Mouse (Mus musculus): ENCODE data around the gene Lad1. TPM values are rescaled to one million over a fixed set of nuclear protein-coding genes. Genes with fewer than 3 reads are reported as not detected.

The Lad1 gene
- total RNA-seq, 1 experiment from 2014 or later: not detected

DNA sequence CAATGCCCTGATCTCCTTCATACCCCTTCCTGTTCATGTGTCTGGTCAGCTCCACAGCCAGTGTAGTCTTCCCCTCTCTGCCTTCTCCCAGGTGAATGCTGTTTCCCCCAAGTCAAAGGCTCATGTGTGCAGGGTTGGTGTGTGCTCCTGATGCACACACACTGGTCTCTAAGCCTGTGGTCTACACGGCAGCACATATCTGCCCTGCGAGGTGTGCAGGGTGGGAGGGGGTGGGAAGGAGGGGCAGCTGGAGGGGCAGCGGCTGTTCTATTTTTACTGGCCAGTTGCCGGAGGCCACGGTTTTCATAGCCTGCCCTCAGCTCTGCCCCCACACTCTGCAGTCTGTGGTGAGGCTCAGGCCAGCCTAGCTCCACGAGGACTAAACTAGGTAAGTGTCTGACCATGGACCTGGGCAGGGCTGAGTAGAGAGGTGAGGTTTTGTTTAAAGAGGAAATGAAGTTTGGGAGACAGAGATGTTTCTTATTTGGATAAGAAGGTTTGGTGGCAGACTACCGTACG lies 19.2 kb upstream of the Lad1 start:
- no peak for ATAC-seq (replicated peaks; ENCODE audit: insufficient number of reproducible peaks, low FRiP score, low TSS enrichment, poor library complexity, severe bottlenecking)

DNA sequence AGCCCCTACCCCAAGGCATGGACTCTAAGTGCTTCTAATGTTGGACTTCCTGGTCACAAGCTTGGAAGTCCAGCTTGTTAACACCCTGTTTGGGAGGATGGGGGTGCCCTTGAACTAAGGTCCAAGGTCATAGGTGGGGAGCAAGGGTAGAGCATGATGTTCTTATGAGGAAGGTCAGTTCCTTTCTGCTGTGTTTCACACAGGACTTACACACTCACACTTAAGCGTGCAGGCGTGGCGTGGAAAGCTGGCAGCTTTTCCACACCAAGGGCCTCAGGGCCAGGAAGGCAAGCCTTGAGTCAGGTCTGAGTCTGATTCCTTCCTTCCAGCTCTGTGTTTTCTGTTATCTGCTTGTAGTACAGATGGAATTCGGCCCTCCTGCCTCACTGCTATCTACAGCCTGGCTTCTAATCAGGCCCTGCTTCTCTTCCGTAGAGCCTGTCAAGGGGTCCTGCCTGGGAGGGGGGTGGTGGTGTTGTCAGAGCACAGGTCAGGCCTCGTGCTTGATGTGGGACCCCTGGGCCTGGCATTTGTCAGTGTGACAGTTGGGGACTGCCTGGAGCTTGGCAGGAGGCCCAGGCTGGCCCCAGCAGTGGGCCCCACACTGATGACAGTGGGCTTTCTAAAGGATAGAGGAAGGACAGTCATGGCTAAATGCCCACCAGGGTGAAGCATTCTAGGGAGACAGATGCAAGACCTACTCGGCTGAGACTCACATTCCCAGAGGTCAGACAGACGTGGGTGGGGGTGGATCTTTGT lies 18.0 kb upstream of the Lad1 start:
- no peak for ATAC-seq (replicated peaks; ENCODE audit: insufficient number of reproducible peaks, low FRiP score, low TSS enrichment, poor library complexity, severe bottlenecking)

DNA sequence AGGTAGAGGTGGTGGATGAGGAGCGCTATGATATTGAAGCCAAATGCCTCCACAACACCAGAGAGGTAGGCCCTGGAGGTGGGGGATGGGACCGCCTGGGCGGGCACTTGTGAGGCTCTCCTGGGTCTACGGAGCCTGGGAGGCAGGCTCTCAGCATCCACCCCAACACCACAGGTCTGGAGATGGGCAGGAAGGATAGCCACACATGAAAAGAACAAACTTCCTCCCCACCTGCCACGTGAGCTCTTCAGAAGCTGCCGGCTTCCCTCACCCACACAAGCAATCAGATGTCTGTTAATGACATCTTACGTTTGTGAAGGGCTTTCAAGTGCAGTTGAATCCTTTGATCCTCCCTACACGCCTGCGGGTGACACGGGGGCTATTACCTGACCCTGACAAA lies 10.9 kb upstream of the Lad1 start:
- no peak for ATAC-seq (replicated peaks; ENCODE audit: insufficient number of reproducible peaks, low FRiP score, low TSS enrichment, poor library complexity, severe bottlenecking)

DNA sequence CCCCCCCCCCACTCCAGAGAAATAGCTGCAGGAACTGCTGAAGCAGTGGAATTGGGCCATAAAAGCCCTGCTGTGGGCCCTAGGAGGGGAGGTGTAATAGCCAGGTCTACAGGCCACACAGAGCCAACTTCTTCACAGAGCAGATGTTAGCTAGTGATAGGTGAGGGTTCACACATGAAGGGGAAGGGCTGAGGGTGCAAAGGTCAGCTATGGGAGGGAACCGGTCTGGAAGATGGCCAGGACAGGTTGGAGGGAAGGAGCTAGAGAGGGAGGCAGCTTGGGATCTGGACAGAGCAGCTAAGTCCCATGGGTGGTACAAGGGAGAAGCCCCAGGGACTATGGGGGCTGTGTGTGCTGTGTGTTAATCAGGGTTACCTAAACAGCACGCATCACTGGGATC lies 8.2 kb upstream of the Lad1 start:
- ATAC-seq (replicated peaks; ENCODE audit: insufficient number of reproducible peaks, low FRiP score, low TSS enrichment, poor library complexity, severe bottlenecking): no peak

DNA sequence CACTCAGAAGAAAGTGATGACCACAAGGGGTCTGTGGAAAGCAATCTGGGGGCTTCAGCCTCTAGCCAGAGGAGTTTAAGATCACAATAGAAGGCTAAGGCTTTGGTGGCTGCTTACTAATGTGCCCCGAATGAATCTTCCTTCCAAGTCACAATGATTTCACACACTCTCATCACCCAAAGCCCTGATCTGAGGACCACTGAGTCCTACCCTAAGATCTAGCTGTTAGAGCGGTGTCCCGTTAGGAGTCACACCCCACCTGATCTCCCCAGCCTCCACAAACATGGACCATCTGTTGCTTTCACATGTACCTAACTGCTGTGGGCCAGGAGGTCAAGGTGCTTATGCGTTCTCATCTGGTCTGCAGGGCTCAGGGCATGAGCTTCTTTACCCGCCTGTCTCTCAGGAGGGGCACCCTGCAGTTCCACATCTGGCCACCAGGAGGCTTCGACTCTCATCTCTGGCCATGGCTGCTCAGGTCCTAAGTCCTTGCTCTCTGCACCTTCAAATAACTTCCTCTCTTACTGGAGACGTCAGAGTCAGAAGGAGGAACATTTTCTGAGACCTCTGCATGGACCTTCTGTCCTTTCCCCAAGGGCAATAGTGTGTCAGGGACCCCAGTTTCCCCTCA lies 7.3 kb upstream of the Lad1 start:
- peak; percentile 81 for ATAC-seq (replicated peaks; ENCODE audit: insufficient number of reproducible peaks, low FRiP score, low TSS enrichment, poor library complexity, severe bottlenecking)

DNA sequence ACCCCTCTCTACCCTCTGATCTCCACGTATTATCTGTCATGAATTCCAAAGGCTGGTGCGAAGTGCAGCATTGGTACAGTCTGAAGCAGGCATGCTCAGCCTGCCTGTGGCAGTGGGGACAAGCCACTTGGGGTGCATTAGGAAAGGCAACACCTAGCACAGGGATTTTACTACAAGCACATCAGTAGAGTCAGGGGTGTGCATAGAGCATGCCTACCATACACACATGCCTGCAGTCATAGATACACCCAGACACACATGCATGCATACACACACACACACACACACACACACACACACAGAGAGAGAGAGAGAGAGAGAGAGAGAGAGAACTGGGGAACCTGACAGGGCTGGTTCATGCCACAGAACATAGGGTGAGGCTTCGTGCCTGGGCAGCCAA lies 6.2 kb upstream of the Lad1 start:
- no peak for ATAC-seq (replicated peaks; ENCODE audit: insufficient number of reproducible peaks, low FRiP score, low TSS enrichment, poor library complexity, severe bottlenecking)

DNA sequence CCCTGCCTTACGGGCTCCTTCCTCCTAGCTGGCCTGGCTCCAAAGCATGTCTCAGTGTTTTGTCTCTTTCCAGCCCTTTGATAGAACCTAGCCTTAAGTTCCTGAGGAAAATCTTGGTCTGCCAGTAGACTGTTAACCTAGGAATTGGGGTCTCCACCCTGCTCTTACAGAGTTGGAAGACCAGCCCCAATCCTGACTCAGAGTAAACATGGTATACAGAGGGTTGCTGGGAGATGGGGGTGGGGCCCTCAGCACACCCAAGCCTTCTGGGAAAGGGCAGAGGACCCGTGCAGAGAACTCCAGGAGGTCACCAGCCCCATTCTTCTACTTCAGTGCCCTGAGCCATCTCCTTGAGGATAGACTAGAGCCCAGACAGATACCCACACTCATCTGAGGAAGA lies 5.8 kb upstream of the Lad1 start:
- ATAC-seq (replicated peaks; ENCODE audit: insufficient number of reproducible peaks, low FRiP score, low TSS enrichment, poor library complexity, severe bottlenecking): no peak

DNA sequence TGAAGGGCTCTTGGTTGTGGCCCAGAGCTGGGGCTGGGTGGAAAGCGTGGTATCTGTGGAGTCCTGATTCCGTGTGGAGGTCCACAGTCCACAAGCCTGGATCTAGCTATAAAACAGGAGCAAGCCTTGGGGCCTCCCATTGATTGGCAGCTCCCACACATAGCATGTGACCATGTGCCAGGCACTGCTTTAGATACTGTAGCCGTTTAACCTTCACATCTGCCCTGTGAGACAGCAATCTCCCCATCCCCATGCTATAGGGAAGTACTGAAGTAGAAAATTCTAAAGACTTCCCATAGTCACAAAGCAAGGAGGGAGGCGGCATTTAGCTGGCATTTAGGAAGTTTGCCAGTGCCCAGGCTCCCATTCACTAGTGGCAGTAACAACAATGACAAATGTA lies 5.3 kb upstream of the Lad1 start:
- no peak for ATAC-seq (replicated peaks; ENCODE audit: insufficient number of reproducible peaks, low FRiP score, low TSS enrichment, poor library complexity, severe bottlenecking)

DNA sequence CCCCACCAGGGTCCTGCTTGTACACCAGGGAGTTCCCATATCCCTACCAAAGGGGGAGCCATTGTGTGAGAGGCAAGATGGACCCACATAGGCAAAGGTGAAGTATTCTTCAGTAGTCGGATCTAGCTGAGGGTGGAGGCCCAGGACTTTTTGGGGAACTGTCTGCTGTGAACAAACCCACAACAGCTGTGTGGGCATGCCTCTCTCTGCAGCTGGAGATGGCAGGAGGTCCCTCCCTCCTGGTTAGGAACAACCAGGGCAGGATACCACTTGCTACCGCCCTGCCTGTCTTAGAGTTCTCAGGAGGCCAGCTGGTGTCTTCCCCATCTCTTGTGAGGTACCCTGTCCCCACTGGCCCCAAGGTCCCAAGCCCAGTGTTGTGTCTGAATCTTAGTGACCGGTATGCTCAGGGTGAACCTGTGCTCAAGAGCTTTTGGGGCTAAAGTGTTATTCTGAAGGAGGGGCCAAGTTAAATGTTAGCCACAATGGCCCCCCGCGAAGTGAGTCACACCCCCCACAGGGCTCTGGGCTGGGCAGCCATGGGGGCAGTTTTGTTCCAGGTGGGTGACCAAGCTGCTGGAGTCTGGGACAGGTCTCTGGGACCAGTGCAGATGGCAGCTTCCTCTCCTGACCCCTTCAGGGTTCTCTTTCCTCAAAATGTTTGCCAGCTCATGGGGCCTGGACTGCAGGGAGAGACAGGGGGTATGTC lies 4.6 kb upstream of the Lad1 start:
- no peak for ATAC-seq (replicated peaks; ENCODE audit: insufficient number of reproducible peaks, low FRiP score, low TSS enrichment, poor library complexity, severe bottlenecking)

DNA sequence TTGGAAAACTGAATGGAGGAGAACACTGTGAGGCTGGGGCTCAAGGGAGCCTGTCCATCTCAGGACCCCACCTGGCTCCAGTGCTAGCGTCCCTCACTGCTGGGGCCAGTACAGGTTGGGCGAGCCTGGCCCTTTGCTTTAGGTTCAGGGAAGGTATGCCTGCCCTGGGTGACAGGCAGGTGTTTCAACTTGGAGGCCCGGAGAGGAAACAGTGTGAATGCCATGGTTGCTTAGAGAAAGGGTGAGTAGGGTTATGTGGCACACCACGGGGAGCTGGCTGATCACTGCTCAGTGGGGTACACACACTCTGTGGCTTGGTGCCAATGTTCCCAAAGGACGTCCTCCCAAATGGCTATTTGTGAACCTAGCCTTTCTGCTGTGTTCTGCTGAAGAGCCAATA lies 3.9 kb upstream of the Lad1 start:
- ATAC-seq (replicated peaks; ENCODE audit: insufficient number of reproducible peaks, low FRiP score, low TSS enrichment, poor library complexity, severe bottlenecking): no peak

DNA sequence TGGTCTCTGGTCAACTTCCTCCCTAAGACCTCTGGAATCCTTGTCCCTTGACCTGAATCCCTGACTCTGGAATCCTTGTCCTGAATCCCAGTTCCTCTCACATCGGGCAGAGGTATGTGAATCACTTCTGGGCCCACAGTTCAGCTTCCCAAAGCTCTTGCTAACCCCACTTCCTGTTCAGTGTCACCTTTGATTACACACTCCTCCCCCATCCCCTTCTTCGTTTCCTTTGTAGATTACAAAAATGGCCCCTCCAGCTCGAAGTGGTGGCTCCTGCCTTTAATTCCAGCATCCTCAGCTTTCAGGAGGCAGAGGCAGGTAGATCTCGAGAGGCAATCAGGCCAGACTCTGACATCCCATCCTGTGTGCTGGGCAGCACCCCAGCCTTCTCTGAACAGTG lies 803 bp upstream of the Lad1 start:
- ATAC-seq (replicated peaks; ENCODE audit: insufficient number of reproducible peaks, low FRiP score, low TSS enrichment, poor library complexity, severe bottlenecking): no peak

DNA sequence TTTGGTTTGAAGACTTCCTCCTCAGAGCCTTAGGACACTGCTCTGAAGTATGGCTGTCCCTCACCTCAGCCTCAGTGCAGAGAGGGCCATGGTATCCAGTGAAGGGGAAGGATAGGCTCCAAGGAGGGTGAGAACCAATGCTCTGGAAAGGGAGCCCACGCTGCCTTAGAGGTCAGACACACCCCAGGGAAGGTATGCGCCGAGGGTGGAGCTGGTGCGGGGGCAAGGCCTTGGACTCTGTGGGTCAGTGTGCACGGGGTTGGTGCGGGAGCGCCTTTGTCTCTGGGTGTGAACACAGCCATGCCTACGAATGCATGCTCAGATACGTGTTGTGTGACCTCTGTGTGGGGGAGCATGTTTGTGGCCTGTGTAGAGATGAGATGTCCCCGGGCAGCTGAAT lies 1.7 kb downstream of the Lad1 start:
- ATAC-seq (replicated peaks; ENCODE audit: insufficient number of reproducible peaks, low FRiP score, low TSS enrichment, poor library complexity, severe bottlenecking): no peak

DNA sequence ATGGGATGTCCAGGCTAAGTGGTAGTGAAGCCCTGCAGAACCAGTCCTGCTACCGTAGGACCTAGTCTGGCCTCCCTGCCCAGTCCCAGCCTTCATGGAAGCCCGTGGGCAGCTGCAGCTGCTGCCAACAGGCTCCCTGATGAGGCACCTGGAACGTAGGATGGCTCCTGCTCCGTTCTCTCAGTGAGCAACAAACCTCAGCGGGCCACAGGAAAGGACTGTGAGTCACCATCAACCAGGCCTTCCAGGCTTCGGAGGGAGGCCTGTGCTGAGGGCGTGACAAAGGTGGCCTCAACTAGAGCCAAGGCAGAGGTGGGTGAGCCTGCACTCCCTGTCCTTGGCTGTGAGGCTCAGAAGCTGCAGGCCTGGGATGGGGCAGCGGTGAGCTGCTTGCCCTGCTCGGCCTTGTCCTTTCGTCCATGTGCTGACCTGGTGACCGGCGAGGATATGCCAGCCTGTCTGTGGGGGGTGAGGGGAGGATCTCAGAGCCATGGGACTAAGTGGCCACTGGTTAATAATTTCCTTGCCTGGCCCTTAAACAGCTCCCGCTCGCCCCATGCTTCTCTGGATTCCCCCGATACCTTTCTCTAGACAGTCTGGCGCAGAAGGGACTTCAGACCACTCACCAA lies 2.5 kb downstream of the Lad1 start:
- ATAC-seq (replicated peaks; ENCODE audit: insufficient number of reproducible peaks, low FRiP score, low TSS enrichment, poor library complexity, severe bottlenecking): no peak

DNA sequence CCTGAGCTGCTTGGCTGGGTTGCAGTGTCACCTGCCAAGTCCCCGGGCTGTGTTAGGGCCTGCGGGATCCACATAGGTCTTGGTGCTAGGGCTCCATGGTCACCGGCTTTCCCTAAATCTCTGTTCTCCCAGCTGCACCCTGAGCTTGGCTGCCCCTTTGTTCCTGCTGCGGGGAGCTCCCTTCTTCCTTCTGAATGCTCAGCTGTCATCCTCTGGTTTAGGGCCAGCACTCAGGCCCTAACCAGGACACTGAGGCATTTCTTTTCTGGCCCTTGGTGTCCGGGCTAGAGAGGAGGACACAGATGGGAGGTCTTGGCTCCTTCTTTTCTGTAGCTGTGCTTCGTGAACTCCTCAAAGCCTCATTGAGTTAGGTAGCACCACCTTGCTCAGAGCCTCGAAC lies 3.4 kb downstream of the Lad1 start:
- ATAC-seq (replicated peaks; ENCODE audit: insufficient number of reproducible peaks, low FRiP score, low TSS enrichment, poor library complexity, severe bottlenecking): no peak

DNA sequence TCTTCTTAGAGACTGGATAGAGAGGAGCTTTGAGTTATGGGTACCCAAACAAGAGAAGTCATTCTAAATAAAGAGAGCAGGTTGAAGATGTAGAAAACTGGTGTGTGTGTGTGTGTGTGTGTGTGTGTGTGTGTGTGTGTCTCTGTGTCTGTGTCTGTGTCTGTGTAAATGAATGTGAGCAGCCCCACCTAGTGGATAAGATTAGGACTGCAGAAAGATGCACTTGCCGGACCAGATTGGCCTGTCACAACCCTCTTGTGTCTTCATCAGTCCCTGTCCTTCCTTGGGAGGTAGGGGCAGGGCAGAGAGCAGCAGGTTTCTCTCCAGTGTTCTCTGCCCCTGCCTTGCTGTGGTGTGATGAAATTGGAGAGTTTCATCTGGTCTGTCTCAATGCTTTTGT lies 10.5 kb downstream of the Lad1 start:
- ATAC-seq (replicated peaks; ENCODE audit: insufficient number of reproducible peaks, low FRiP score, low TSS enrichment, poor library complexity, severe bottlenecking): no peak

DNA sequence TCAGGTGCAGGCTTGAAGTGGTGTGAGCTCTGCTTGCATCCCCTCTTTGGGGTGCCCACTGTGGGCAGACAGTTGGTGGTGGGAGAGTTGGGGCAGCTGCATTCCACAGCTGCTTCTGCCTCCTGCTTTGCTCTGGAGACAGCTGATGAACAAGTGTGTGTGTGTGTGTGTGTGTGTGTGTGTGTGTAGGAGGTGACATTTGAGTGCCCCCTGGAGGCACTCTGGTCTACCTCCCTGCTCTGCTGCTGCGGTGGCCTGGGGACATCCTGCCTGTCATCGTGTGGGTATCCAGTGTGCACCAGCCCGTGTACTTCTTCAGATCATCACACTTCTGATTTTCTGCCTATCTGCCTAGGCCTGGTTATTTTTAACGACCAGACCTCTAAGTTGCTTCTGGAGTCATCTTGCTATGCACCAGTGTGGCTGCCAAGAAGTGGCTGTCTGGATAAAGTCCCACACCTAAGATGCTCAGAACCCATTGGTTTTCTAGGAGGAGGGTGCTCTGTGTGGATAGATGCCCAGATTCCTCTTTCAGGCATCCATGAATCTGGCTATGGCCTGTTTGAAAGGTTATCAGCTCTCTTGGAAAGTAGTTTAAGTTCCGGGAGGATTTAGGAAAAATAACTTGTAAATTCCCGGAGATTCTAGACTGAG lies 15.9 kb downstream of the Lad1 start:
- ATAC-seq (replicated peaks; ENCODE audit: insufficient number of reproducible peaks, low FRiP score, low TSS enrichment, poor library complexity, severe bottlenecking): no peak

DNA sequence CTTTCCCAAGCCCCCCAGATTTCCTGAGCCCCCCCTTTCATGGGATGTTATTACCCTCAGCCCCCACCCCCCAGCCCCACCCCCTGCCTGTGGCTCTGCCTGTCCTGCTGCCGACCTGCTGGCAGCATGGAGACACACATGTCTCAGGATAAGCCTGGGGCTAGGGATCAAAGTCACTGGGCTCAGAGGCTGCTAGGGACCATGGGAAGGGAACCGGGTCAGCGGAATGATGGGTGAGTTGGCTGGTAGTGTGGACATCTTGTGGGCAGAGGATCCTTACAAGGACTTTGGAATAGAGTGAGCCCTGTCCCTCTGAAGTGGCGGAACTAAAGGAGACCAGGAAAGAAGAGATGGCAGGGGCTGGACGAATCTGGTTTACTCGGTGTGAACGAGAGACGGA lies 16.6 kb downstream of the Lad1 start:
- ATAC-seq (replicated peaks; ENCODE audit: insufficient number of reproducible peaks, low FRiP score, low TSS enrichment, poor library complexity, severe bottlenecking): no peak

DNA sequence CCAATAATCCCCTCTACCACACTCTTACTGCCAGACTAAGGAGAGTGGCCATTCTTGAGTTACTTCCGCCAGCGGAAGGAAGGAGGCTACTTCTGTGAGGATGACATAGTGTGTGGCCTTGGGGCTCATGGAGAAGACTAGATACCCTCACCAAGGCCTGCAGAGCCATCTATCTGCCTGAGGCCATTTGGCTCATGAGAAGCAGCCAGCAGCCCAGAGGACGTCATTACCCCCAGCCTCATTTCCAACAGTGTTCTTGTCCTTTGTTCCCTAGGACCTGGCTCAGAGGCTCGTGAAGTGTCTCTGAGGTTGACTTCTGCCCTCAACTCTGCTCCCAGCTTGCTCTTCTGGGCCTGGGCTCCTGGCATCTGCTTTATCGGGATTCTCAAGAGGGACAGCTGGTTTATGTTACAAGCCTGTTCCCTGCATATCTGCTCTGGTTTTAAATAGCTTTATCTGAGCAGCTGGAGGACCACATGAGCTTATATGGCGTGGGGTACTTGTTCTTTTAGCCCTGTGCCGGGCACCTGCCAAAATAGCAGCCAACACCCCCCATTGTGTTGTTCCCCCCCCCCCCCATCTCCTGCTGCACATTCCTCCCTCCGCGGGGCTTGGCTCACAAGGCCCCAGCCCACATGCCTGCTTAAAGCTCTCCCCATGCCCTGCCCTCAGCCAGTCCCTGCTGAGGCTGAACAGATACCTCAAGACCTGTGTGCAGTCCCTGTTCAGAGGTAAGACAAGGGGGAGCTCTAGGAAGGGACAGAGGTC lies 17.5 kb downstream of the Lad1 start, which contains the start of gene Tnnt2:
Tnnt2 (plus strand) TSS at position 639 of the 768 bp plus-strand sequence.
- ATAC-seq (replicated peaks; ENCODE audit: insufficient number of reproducible peaks, low FRiP score, low TSS enrichment, poor library complexity, severe bottlenecking): no peak

Data from monocyte, adult 5-6 weeks (primary cell).